Mouse (Mus musculus) heart, postnatal 0 days (tissue): ENCODE measurements around the gene Serpina6. TPM values are rescaled to one million over a fixed set of nuclear protein-coding genes. Genes with fewer than 3 reads are reported as not detected.

Experiments used
- ATAC-seq: fragments of 200-750 bp; cut with Nextera tagmentation; 2 replicates; pipeline ENCODE4 v1.8.0; 2017; ENCODE audit warnings: low read depth, moderate number of reproducible peaks, moderate library complexity; ENCODE audit not compliant: insufficient read depth
- DNase-seq: peaks from one replicate; pipeline ENCODE4 v3.0.0-alpha.2; 2016; ENCODE audit warnings: low spot score
- H3K27ac ChIP-seq: fragments of 300-500 bp; sonication (generic); 2 replicates; pipeline ENCODE4 v1.5.1; 2014; ENCODE audit warnings: low read depth, mild to moderate bottlenecking
- H3K27me3 ChIP-seq: fragments of 300-500 bp; sonication (generic); 2 replicates; pipeline ENCODE4 v1.6.1; 2014; ENCODE audit warnings: low read length, mixed read lengths; ENCODE audit not compliant: control insufficient read depth, insufficient read depth
- H3K36me3 ChIP-seq: fragments of 300-500 bp; sonication (generic); replicated peaks from 2 replicates; pipeline ENCODE4 v1.6.1; 2014; ENCODE audit warnings: low read length, mixed read lengths; ENCODE audit not compliant: control insufficient read depth, insufficient read depth
- H3K4me1 ChIP-seq: fragments of 300-500 bp; sonication (generic); 2 replicates; pipeline ENCODE4 v1.6.1; 2014; ENCODE audit warnings: antibody characterized with exemption; ENCODE audit not compliant: control insufficient read depth, insufficient read depth
- H3K4me2 ChIP-seq: fragments of 300-500 bp; sonication (generic); 2 replicates; pipeline ENCODE4 v1.6.1; 2014; ENCODE audit warnings: low read depth, mild to moderate bottlenecking, low read length, moderate library complexity
- H3K4me3 ChIP-seq: fragments of 300-500 bp; sonication (generic); 2 replicates; pipeline ENCODE4 v1.5.1; 2014; ENCODE audit warnings: low read depth, low read length
- H3K9ac ChIP-seq: fragments of 300-500 bp; sonication (generic); replicated peaks from 2 replicates; pipeline ENCODE4 v1.6.1; 2014; ENCODE audit warnings: low read depth, low read length, mixed read lengths
- H3K9me3 ChIP-seq: fragments of 300-500 bp; sonication (generic); replicated peaks from 2 replicates; pipeline ENCODE4 v1.6.1; 2016; ENCODE audit warnings: low read length; ENCODE audit not compliant: control insufficient read depth
- CTCF ChIP-seq: IDR thresholded peaks from 2 replicates; pipeline ENCODE4 v1.5.1; 2016; ENCODE audit warnings: antibody characterized with exemption, control low read depth, low read depth
- EP300 ChIP-seq: IDR thresholded peaks from 2 replicates; pipeline ENCODE4 v1.6.1; 2016; ENCODE audit warnings: antibody characterized with exemption, low read depth
- WGBS: fragments of 180-500 bp; shearing (Covaris S2); extraction: QIAGEN DNeasy Blood & Tissue Kit; methylation state at CpG from one replicate; pipeline ENCODE4 v1.1.7; 2014; 5-methylcytosine and 5-hydroxymethylcytosine counted together
- polyA plus RNA-seq: library from polyadenylated mRNA; unstranded; fragments of >200 nt; fragmentation: Nextera tagmentation; extraction: Ambion mirVana; gene quantifications from 2 replicates; pipeline ENCODE4 v1.2.1, GENCODE M21; 2015
- total RNA-seq: library from RNA; depleted of rRNA; stranded (reverse); fragments of >200 nt; gene quantifications from 2 replicates; pipeline ENCODE4 v1.2.3, GENCODE M21; 2014; ENCODE audit warnings: low replicate concordance

The Serpina6 gene
- total and polyA plus RNA-seq, 2 experiments from 2014 or later: not detected

- Histone ChIP-seq H3K27me3 (no peaks in the 10 kb centered on the region), H3K9me3 (0 out of 2 replicates have a peak, but pooled peaks cover 2% of the 10 kb centered on the region), H3K9ac (no peak overlapping the region), H3K36me3 (no peaks in the 10 kb centered on the region), H3K4me2 (no peak overlapping the region), H3K4me1 (no peaks in the 10 kb centered on the region), H3K27ac (no peak overlapping the region), H3K4me3 (no peak overlapping the region)
- ATAC-seq (no peak), DNase-seq (no peak)
- 71% methylated on average over 7 of the region's 7 CpGs for WGBS
- TF ChIP-seq CTCF (no peak), EP300 (no peak)
These were observed 1.6 kb downstream of the Serpina6 start for GRCm38 (mm10) chr12:103655123-103656044.

GRCm38 (mm10) chr12:103653836-103654235, 3.2 kb downstream of the Serpina6 start:
- Histone ChIP-seq H3K9me3 (0 out of 2 replicates have a peak, but pooled peaks cover 8% of the 10 kb centered on the region), H3K27ac (no peak overlapping the region), H3K27me3 (no peaks in the 10 kb centered on the region), H3K4me2 (no peak overlapping the region), H3K4me1 (no peaks in the 10 kb centered on the region), H3K9ac (no peak overlapping the region), H3K36me3 (no peaks in the 10 kb centered on the region), H3K4me3 (no peak overlapping the region)
- DNase-seq (no peak), ATAC-seq (no peak)
- whole genome bisulfite sequencing: 86% methylated on average over 2 of the region's 2 CpGs
- no peak for TF ChIP-seq CTCF
- no peak for TF ChIP-seq EP300

DNA sequence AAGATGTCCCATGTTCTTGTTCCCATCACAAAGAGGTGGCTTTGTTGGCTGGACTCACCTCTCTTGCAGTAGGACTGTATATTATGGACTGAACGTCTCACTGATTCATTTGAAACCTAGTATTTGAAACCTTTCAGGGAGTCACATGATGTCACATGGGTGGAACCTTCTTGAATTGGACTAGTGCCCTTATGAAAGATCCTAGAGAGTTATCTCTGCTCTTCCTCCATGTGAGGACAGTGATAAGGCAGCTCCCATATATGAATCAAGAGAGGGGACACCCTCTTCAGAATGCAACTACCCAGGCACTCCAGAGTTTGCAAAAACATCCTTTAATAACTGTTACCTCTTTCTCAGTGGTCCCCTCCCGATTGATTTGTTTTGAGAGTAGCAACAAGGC, 10.7 kb downstream of the Serpina6 start:
- no peak for DNase-seq
- WGBS: 59% methylated on average over 2 of the region's 2 CpGs
- H3K4me2 ChIP-seq: no peak overlapping the region
- H3K9me3 ChIP-seq: 0 out of 2 replicates have a peak, but pooled peaks cover 8% of the 10 kb centered on the region
- no peak overlapping the region for H3K9ac ChIP-seq
- no peak for TF ChIP-seq EP300
- no peak for TF ChIP-seq CTCF
- H3K27me3 ChIP-seq: no peaks in the 10 kb centered on the region
- no peaks in the 10 kb centered on the region for H3K4me1 ChIP-seq
- H3K36me3 ChIP-seq: no peaks in the 10 kb centered on the region
- H3K4me3 ChIP-seq: no peak overlapping the region
- H3K27ac ChIP-seq: no peak overlapping the region
- no peak for ATAC-seq

- 27% methylated on average over 5 of the region's 5 CpGs for WGBS
- Histone ChIP-seq H3K4me3 (no peak overlapping the region), H3K4me2 (no peak overlapping the region), H3K36me3 (no peaks in the 10 kb centered on the region), H3K9ac (no peak overlapping the region), H3K9me3 (no peaks in the 10 kb centered on the region), H3K27me3 (no peaks in the 10 kb centered on the region), H3K27ac (no peak overlapping the region), H3K4me1 (no peaks in the 10 kb centered on the region)
- DNase-seq: no peak
- TF ChIP-seq CTCF: no peak
- TF ChIP-seq EP300: no peak
- no peak for ATAC-seq
These were observed 12.4 kb downstream of the Serpina6 start for GRCm38 (mm10) chr12:103644601-103645000.

- TF ChIP-seq EP300 (no peak), CTCF (no peak)
- 73% methylated on average over 3 of the region's 3 CpGs for WGBS
- H3K27ac ChIP-seq: no peak overlapping the region
- no peak overlapping the region for H3K4me3 ChIP-seq
- no peaks in the 10 kb centered on the region for H3K27me3 ChIP-seq
- DNase-seq (no peak), ATAC-seq (no peak)
- H3K9ac ChIP-seq: no peak overlapping the region
- no peak overlapping the region for H3K4me2 ChIP-seq
- no peaks in the 10 kb centered on the region for H3K36me3 ChIP-seq
- H3K4me1 ChIP-seq: no peaks in the 10 kb centered on the region
- no peaks in the 10 kb centered on the region for H3K9me3 ChIP-seq
These were observed 13.2 kb downstream of the Serpina6 start for GRCm38 (mm10) chr12:103643818-103644217.
